Comparison of ENCODE assay signal across 8 mouse cellular contexts in genomic region chr19:41264331-41264799, GRCm38 (mm10). TPM values are rescaled to one million over a fixed set of nuclear protein-coding genes. Genes with fewer than 3 reads are reported as not detected.
DNase-seq lines count a peak whose midpoint lies in the region; ATAC-seq and TF ChIP-seq lines count a peak whose summit lies in the region.

No protein-coding gene starts in this region.

- ATAC-seq in heart, embryonic 13.5 days (ENCODE audit: extremely low read depth, insufficient number of reproducible peaks, low FRiP score, low TSS enrichment) = no peak
- ATAC-seq in embryonic facial prominence, embryonic 13.5 days (ENCODE audit: insufficient number of reproducible peaks, insufficient read depth, low FRiP score, low TSS enrichment, low read depth) = no peak
- no peak for ATAC-seq in limb, embryonic 11.5 days (ENCODE audit: insufficient number of reproducible peaks, low FRiP score, low TSS enrichment, low read depth)
- no peak; the same call in 1 of the 2 replicates for ATAC-seq in neural tube, embryonic 14.5 days (ENCODE audit: low read depth)

- peaks cover 39% of the 10 kb centered on the region for H3K4me1 ChIP-seq in heart, embryonic 13.5 days
- peaks cover 6% of the 10 kb centered on the region for H3K4me1 ChIP-seq in ES-Bruce4 (ENCODE audit: control insufficient read depth, insufficient read depth, low read length)
- H3K4me1 ChIP-seq in embryonic facial prominence, embryonic 13.5 days = peaks cover 30% of the 10 kb centered on the region
- H3K4me1 ChIP-seq in limb, embryonic 11.5 days (ENCODE audit: control insufficient read depth, insufficient read depth, low read length) = no peaks in the 10 kb centered on the region
- H3K4me1 ChIP-seq in neural tube, embryonic 14.5 days (ENCODE audit: control insufficient read depth, insufficient read depth, low read length) = peaks cover 16% of the 10 kb centered on the region; the same call in 1 of the 2 replicates

- H3K27me3 ChIP-seq in heart, embryonic 13.5 days (replicated peaks) = no peaks in the 10 kb centered on the region
- H3K27me3 ChIP-seq in ES-Bruce4 (ENCODE audit: control insufficient read depth, insufficient read depth, low read length, poor library complexity, severe bottlenecking) = no peaks in the 10 kb centered on the region; the same call in 1 of the 2 replicates
- H3K27me3 ChIP-seq in embryonic facial prominence, embryonic 13.5 days = no peaks in the 10 kb centered on the region
- H3K27me3 ChIP-seq in limb, embryonic 11.5 days (ENCODE audit: control insufficient read depth, insufficient read depth, low read length) = no peaks in the 10 kb centered on the region
- no peaks in the 10 kb centered on the region for H3K27me3 ChIP-seq in neural tube, embryonic 14.5 days (ENCODE audit: control insufficient read depth, insufficient read depth, low read length)

- H3K36me3 ChIP-seq in heart, embryonic 13.5 days = peaks cover 5% of the 10 kb centered on the region; the same call in 1 of the 2 replicates
- no peaks in the 10 kb centered on the region for H3K36me3 ChIP-seq in ES-Bruce4 (ENCODE audit: control insufficient read depth, insufficient read depth, low read length, poor library complexity, severe bottlenecking)
- no peaks in the 10 kb centered on the region for H3K36me3 ChIP-seq in embryonic facial prominence, embryonic 13.5 days
- no peaks in the 10 kb centered on the region for H3K36me3 ChIP-seq in limb, embryonic 11.5 days (ENCODE audit: control insufficient read depth, insufficient read depth, low read length)
- H3K36me3 ChIP-seq in neural tube, embryonic 14.5 days (ENCODE audit: control insufficient read depth, insufficient read depth, low read length) = no peaks in the 10 kb centered on the region

- DNase-seq in heart, adult 8-10 months (ENCODE audit: low spot score) = no peak
- no peak for DNase-seq in limb, embryonic 11.5 days (ENCODE audit: low spot score)
- DNase-seq in gastrocnemius, postnatal 10 days = no peak
- DNase-seq in layer of hippocampus, postnatal 25 days (ENCODE audit: extremely low spot score in 1 of 2, low spot score in 1 of 2) = no peak

- TF ChIP-seq POLR2A in ES-Bruce4 (IDR thresholded peaks at IDR 0.05; ENCODE audit: insufficient read depth, low read length) = no peak

- H3K27ac ChIP-seq in heart, embryonic 13.5 days (replicated peaks) = peak overlapping the region; percentile 99
- H3K27ac ChIP-seq in ES-Bruce4 (ENCODE audit: insufficient read depth, low read length) = peak overlapping the region; percentile 23
- H3K27ac ChIP-seq in embryonic facial prominence, embryonic 13.5 days = peak overlapping the region; percentile 99
- H3K27ac ChIP-seq in limb, embryonic 11.5 days (replicated peaks; ENCODE audit: low read depth, low read length) = peak overlapping the region; percentile 93; the same call in 1 of the 2 replicates
- peak overlapping the region; percentile 97 for H3K27ac ChIP-seq in neural tube, embryonic 14.5 days (ENCODE audit: low read depth, low read length)

- peak overlapping the region; percentile 94 for H3K9ac ChIP-seq in heart, embryonic 13.5 days
- H3K9ac ChIP-seq in ES-Bruce4 (ENCODE audit: low read depth, poor library complexity, severe bottlenecking) = peak overlapping the region; percentile 95
- H3K9ac ChIP-seq in embryonic facial prominence, embryonic 13.5 days = peak overlapping the region; percentile 96
- peak overlapping the region; percentile 94 for H3K9ac ChIP-seq in limb, embryonic 11.5 days (ENCODE audit: low read length)
- H3K9ac ChIP-seq in neural tube, embryonic 14.5 days (replicated peaks; ENCODE audit: low read depth, low read length) = peak overlapping the region; percentile 95

- peak overlapping the region; percentile 96 for H3K4me3 ChIP-seq in heart, embryonic 13.5 days
- H3K4me3 ChIP-seq in ES-Bruce4 (ENCODE audit: low read depth, low read length) = peak overlapping the region; percentile 99
- peak overlapping the region; percentile 92 for H3K4me3 ChIP-seq in embryonic facial prominence, embryonic 13.5 days
- peak overlapping the region; percentile 79 for H3K4me3 ChIP-seq in limb, embryonic 11.5 days (ENCODE audit: low read depth, low read length)
- H3K4me3 ChIP-seq in neural tube, embryonic 14.5 days (ENCODE audit: low read depth, low read length) = peak overlapping the region; percentile 94

- H3K9me3 ChIP-seq in heart, embryonic 13.5 days = no peaks in the 10 kb centered on the region
- no peaks in the 10 kb centered on the region for H3K9me3 ChIP-seq in ES-Bruce4 (replicated peaks; ENCODE audit: control insufficient read depth, insufficient read depth, low read length, poor library complexity, severe bottlenecking)
- no peaks in the 10 kb centered on the region for H3K9me3 ChIP-seq in embryonic facial prominence, embryonic 13.5 days
- no peaks in the 10 kb centered on the region for H3K9me3 ChIP-seq in limb, embryonic 11.5 days (ENCODE audit: control insufficient read depth, low read length)
- no peaks in the 10 kb centered on the region for H3K9me3 ChIP-seq in neural tube, embryonic 14.5 days (ENCODE audit: control insufficient read depth, low read length)

- peak overlapping the region; percentile 75 for H3K4me2 ChIP-seq in heart, embryonic 13.5 days
- peak overlapping the region; percentile 66 for H3K4me2 ChIP-seq in embryonic facial prominence, embryonic 13.5 days
- H3K4me2 ChIP-seq in limb, embryonic 11.5 days (ENCODE audit: low read depth, severe bottlenecking) = peak overlapping the region; percentile 68
- H3K4me2 ChIP-seq in neural tube, embryonic 14.5 days (ENCODE audit: low read depth, low read length) = peak overlapping the region; percentile 80

- 26% methylated on average over 13 of the region's 13 CpGs for WGBS in heart, embryonic 13.5 days
- WGBS in embryonic facial prominence, embryonic 13.5 days = 31% methylated on average over 13 of the region's 13 CpGs
- WGBS in limb, embryonic 11.5 days = 41% methylated on average over 13 of the region's 13 CpGs
- 39% methylated on average over 13 of the region's 13 CpGs for WGBS in neural tube, embryonic 14.5 days

- no peak for TF ChIP-seq EP300 in ES-Bruce4 (IDR thresholded peaks at IDR 0.05; ENCODE audit: insufficient read depth, low read depth, low read length)

- no peak for TF ChIP-seq CTCF in ES-Bruce4 (IDR thresholded peaks at IDR 0.05; ENCODE audit: low read depth, low read length)

RNA-seq across cellular contexts. Expression of gene Tm9sf3, which starts 0.6 kb away (rescaled TPM):
- polyA plus RNA-seq in heart, embryonic 13.5 days (2015; fragmentation: Nextera tagmentation; extraction: Ambion mirVana) = 87.9 and 92.9 TPM in 2 replicates
- total RNA-seq in heart, adult 8-10 months (2022) = 10 to 100 TPM; 65.2 to 73.0 (median 67.7) TPM
- 115 and 121 TPM in 2 replicates for polyA plus RNA-seq in ES-Bruce4 (2011; ENCODE audit: insufficient read depth, insufficient read length, low read depth, missing spikeins)
- polyA plus RNA-seq in embryonic facial prominence, embryonic 13.5 days (2015; fragmentation: Nextera tagmentation; extraction: Ambion mirVana) = 125 and 138 TPM in 2 replicates
- polyA plus RNA-seq in limb, embryonic 11.5 days (2014; fragmentation: Nextera tagmentation; extraction: Ambion mirVana) = 132 and 139 TPM in 2 replicates
- 83.8 and 123 TPM in 2 replicates for polyA plus RNA-seq in neural tube, embryonic 14.5 days (2014; fragmentation: Nextera tagmentation; extraction: Ambion mirVana)
- total RNA-seq in gastrocnemius, postnatal 10 days (2021) = 10 to 100 TPM; 92.6 to 99.5 TPM
- total RNA-seq in layer of hippocampus, postnatal 25 days (2021) = 100 to 1,000 TPM; 120 to 125 TPM

RNA-seq across cellular contexts. Expression of gene Tll2, which starts 57.7 kb away (rescaled TPM):
- 0.05 TPM in 1 of 2 replicates, not detected in the other for polyA plus RNA-seq in heart, embryonic 13.5 days (2015; fragmentation: Nextera tagmentation; extraction: Ambion mirVana)
- 1 to 10 TPM in 1 of 4 experiments, under 1 TPM in 3; 0.12 to 1.0 (median 0.46) TPM for total RNA-seq in heart, adult 8-10 months (2022)
- not detected in 2 replicates for polyA plus RNA-seq in ES-Bruce4 (2011; ENCODE audit: insufficient read depth, insufficient read length, low read depth, missing spikeins)
- 0.28 and 0.30 TPM in 2 replicates for polyA plus RNA-seq in embryonic facial prominence, embryonic 13.5 days (2015; fragmentation: Nextera tagmentation; extraction: Ambion mirVana)
- 0.07 TPM in 1 of 2 replicates, not detected in the other for polyA plus RNA-seq in limb, embryonic 11.5 days (2014; fragmentation: Nextera tagmentation; extraction: Ambion mirVana)
- polyA plus RNA-seq in neural tube, embryonic 14.5 days (2014; fragmentation: Nextera tagmentation; extraction: Ambion mirVana) = 1.4 and 2.2 TPM in 2 replicates
- total RNA-seq in gastrocnemius, postnatal 10 days (2021) = under 1 TPM; 0.42 to 0.52 TPM
- total RNA-seq in layer of hippocampus, postnatal 25 days (2021) = 1 to 10 TPM in 1 of 2 experiments, under 1 TPM in 1; 0.89 to 1.1 TPM

Comparison
In these comparisons a context has a peak if more than half of its experiments do, and no peak if none do; other contexts are left out.
1. H3K27ac ChIP-seq: peak in every context shown above with its lines; median percentile 99 in heart, embryonic 13.5 days; 99 in embryonic facial prominence, embryonic 13.5 days; 97 in neural tube, embryonic 14.5 days; 93 in limb, embryonic 11.5 days; 23 in ES-Bruce4.